Mouse (Mus musculus): Measurements from ENCODE around the gene Nelfb.

Gene Nelfb

DNA sequence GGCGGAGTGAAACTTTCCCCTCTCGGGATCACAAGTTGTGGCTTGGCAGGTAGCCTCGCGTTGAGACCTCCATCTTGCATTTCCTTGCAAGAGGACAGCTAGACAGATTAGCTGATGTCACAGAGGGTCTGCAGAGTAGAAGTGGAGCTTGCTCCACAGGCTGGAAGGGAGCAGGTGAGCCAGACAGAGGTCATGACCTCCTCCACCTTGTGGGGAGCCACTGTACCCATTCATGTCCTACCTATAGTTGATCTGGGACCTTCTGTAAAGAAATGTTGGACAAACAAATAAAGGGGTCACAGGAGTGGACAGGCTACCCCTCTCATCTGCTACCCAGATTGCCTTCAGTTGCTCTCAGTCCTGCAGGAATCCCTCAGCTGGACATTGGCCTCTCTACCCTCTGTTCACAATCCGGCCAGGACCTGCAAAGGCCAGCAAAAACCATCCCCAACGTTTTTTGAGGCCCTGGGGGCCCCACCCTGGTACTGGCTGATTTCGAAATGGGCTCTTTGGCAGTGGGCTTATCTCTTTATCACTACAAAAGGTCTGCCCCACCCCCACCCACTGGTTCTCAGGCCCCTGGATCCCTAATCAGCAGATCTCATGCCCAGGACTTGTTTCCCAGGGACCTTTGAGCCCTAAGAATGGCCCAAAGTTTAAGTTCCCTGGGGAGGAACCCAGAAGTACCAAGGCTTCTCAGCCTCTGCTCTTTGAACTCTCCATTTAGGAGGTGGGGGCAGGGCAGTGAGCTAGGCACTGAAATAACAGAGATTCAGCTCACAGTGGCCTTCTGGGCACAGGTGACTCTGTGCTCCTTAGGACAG is 36.2 kb downstream of the Nelfb start:
- no peak for DNase-seq

DNA sequence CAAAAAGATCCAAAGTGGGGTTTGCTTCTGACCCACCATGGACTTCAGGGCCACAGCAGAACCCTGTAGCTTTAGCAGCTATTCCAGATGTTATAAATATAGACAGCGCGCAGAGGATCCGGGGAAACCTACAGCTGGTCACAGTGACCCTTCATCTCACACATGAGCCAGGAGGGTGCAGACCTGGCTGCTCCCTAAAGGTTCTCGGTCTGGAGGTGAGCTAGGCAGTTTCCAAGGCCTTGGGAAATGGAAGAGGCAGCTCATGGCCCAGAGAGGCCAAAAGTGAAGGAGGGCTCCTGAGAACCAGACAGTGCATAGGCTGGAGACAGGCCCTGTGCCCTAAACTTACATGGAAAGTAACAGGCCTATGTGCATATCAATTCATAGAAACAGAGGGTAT is 37.5 kb downstream of the Nelfb start:
- DNase-seq: no peak

- DNase-seq: no peak
Measured at GRCm38 (mm10) chr2:25172629-25173028, 38.7 kb downstream of the Nelfb start.

GRCm38 (mm10) chr2:25171769-25172153 is 39.5 kb downstream of the Nelfb start:
- no peak for DNase-seq

- DNase-seq: no peak
Measured at GRCm38 (mm10) chr2:25171101-25171768, 40.1 kb downstream of the Nelfb start.

DNA sequence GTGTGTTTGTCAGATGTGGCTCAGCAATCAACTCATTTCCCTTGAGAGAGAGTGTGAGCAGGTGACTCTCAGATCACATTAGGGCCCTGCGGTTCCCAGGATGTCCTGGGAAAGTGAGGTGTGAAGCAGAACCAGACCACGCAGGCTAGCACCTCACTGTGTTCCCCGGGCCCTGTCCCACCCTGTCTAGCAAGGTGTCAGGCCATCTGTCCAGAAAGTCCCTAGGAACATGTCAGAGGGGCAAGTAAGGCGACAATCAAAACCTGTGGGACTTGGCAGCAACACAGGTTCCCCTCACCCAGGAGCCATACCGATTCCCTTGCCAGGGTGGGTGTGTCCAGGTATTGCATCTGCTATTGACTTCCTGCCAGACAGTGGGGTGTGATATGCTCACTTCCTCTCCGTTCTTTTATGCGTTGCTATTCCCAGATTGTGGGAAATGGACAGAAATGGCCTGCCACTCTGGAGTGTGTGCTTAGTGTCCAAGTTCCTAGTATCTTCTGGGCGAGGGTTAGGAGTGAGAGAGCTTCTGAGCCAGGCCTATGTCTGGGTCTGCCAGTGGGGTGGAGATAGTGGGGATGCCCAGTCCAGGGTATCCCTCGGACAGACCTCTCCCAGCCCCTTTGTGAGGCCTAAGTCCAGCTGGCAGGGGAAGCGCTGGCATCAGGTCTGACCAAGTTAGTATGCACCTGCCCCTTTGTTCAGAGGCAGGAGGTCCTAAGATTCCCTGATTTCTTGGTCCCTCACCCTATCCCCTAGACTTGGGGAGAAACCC is 40.8 kb downstream of the Nelfb start:
- no peak for DNase-seq

GRCm38 (mm10) chr2:25169778-25170177 is 41.5 kb downstream of the Nelfb start:
- no peak for DNase-seq

DNA sequence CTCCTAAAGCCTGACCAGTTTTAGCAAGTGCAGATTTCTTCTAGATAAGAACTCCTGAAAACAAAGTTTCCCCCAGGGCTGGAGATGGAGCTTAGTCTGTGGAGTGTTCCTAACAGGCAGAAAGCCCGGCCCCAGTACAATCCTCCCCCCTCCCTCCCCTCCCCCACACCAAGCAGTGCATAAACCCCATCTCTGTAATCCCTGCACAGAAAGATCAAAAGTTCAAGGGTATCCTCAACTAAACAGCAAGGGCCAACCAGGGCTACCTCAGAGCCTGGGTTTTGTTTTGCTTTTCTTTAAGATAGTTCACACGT is 42.7 kb downstream of the Nelfb start:
- no peak for DNase-seq

DNA sequence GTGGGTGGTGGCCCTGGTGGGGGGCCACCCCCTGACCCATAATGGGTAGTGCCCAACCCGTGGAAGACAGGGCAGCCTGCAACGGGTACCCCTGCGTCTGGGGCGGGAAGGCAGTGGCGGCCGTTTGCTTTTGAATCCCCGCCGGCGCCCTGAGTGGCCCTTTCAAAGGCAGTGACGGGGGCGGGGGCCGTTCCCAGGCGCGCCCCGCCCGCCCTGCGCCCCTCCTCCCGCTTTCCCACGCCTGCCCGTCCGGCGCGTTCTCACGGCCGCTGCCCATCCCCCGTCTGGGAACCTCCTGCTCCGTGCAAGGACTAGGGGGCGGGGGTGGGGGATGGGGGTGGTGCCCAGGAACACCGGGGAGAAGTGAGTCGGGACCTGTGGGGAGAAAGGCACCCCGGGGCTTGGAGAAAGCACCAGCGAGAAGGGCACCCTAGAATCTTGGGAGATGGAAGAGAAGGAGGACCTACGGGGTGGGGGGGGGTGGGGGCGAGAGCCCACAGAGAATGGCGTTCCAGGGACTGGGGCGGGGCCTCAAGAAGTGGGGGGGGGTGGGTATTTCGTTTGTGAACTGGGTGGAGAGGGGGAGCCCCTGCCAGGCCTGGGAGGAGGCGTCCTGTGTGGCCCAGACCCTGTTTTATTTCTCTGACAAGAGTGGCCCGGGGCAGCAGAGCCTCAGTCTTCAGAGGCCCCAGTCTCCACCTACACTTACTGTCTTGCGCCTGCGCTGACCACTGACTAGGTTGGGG is 43.2 kb downstream of the Nelfb start:
- no peak for DNase-seq

DNA sequence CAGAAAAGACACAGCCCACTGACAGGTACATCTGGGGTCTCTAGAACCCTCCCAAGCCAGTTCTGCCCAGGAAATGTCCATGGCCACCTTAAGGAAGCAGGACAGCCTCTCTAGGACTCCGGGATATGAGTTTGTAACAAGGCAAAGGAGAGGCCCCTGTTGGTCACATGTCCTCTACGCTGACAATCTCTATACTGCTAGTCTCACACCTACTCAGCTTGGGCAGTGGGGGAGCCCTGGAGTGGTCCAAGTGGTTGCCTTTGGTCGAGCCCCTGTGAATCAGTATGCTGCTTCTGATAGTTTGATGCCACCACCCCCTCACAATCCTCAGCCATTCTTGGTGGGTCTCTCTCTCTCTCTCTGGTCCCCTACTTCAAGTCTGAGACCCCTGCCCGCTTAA is 43.8 kb downstream of the Nelfb start:
- DNase-seq: no peak

DNA sequence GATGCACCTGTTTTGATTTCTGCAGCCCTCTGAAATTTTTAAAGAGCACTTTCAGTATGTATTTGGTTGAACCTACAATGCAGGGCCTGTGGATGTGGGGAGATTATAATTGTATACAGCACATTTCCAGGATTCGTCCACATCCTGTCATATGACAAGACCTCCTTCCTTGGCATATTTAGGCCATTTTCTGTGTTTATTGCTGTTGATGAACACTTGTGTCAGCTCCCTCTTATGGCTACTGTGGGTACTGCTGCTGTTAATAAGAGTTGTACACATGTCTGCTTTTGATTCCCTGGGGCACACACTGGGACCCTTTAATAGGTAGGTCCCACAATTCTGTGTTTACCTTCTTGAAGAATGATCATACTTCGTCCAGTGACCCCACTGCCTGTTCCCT is 53.6 kb downstream of the Nelfb start:
- DNase-seq: no peak

DNA sequence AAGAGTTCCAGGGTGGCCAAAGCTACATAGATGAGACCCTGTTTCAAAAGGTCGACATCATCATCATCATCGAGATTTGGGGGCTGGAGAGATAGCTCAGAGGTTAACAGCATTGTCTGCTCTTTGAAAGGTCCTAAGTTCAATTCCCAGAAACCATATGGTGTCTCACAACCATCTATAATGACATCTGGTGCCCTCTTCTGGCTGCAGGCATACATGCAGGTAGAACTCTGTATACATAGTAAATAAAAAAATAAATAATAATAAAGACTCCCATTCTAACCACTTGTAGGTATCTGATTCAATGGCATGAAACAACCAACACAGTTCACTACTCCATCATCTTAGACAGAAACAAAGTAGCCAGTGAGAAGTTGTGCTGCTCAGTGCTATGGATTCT is 54.3 kb downstream of the Nelfb start:
- DNase-seq: no peak

DNA sequence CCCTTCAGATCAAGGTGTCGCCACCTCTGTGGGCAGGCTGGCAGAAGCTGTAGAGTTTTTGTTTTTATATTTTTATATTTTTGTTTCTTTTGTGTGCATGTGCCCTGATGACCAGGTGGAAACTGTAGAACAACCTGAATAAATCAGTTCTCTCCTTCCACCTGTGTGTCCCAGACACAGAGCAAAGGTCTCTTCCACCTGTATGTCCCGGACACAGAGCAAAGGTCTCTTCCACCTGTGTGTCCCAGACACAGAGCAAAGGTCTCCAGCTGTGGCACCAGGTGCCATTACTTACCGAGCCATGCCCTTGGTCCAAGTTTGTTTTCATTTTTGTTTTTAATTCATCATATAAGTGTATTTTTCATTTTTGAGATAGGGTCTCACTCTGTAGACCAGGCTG is 55.1 kb downstream of the Nelfb start:
- DNase-seq: no peak

DNA sequence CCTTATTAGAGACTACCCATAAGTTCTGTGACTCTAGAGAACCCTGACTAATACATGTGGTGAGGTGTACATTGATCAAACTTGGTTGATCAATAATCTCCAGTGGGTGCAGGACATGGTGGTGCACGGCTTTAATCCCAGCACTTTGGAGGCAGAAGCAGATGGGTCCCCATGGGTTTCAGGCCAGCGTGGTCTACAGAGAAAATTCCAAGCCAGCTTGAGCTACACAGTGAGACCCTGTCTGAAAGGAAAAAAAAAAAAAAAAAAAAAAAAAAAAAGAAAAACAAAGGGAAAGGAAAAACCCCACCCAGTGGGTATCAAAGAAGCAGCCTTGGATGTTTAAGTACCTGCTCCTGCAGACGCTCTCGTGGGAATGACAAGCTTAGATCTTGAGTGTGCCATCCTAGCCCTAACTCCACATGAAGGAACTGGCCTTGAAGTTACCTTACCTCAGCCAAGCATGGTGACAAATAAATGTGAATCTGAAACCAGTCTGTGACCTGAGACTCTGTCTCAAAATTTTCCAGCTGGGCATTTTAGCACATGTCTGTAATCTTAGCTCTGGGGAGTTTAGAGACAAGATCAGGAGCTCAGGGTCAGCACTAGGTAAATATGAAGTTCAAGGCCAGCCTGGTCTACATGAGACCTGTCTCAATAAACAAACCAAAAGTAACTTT is 59.9 kb downstream of the Nelfb start:
- no peak for DNase-seq
